Mouse (Mus musculus) adrenal gland, adult (tissue): ENCODE results near the gene Olfr983.

Source experiments
- DNase-seq, 2 experiments: peaks; one replicate each; pipeline ENCODE4 v3.0.0; 2022 to 2023; ENCODE audit warnings: low spot score in 1 of 2; ENCODE audit not compliant: inconsistent age in 2 of 2

The Olfr983 gene

GRCm38 (mm10) chr9:40093495-40093894 lies at the start of gene Olfr983:
Gene Olfr983, minus strand, starts transcription at chr9:40093595.
- no peak for DNase-seq

GRCm38 (mm10) chr9:40141544-40141943 lies 48.1 kb upstream of the Olfr983 start:
- DNase-seq: no peak

- peak in 1 of 2 experiments; percentile 73 for DNase-seq
Observed at GRCm38 (mm10) chr9:40139484-40139883, 46.1 kb upstream of the Olfr983 start.

GRCm38 (mm10) chr9:40136987-40137688 lies 43.7 kb upstream of the Olfr983 start:
- DNase-seq: no peak

GRCm38 (mm10) chr9:40130556-40130955 lies 37.2 kb upstream of the Olfr983 start:
- DNase-seq: peak; percentile 49 to 84

- DNase-seq: peak in 1 of 2 experiments; percentile 64
Observed at GRCm38 (mm10) chr9:40130084-40130483, 36.7 kb upstream of the Olfr983 start, which contains the start of gene Olfr985. Gene Olfr985, minus strand, starts transcription at chr9:40130184.

- no peak for DNase-seq
Observed at GRCm38 (mm10) chr9:40117287-40117659, 23.9 kb upstream of the Olfr983 start.

- DNase-seq: peak in 1 of 2 experiments; percentile 80
Observed at GRCm38 (mm10) chr9:40116645-40117286, 23.4 kb upstream of the Olfr983 start.

- DNase-seq: no peak
Observed at GRCm38 (mm10) chr9:40114106-40114505, 20.7 kb upstream of the Olfr983 start, which contains the start of gene Olfr984. Gene Olfr984, minus strand, starts transcription at chr9:40114206.

- peak in 1 of 2 experiments; percentile 32 for DNase-seq
Observed at GRCm38 (mm10) chr9:40094769-40095168, 1.4 kb upstream of the Olfr983 start.

- DNase-seq: no peak
Observed at GRCm38 (mm10) chr9:40073529-40073928, 19.9 kb downstream of the Olfr983 start, which contains the start of gene Olfr982. Gene Olfr982, plus strand, starts transcription at chr9:40073829.

- no peak for DNase-seq
Observed at GRCm38 (mm10) chr9:40050138-40050537, 43.3 kb downstream of the Olfr983 start.
